Mouse (Mus musculus) central nervous system, embryonic 14 days (tissue): ENCODE measurements around the gene Zmat5. TPM values are rescaled to one million over a fixed set of nuclear protein-coding genes. Genes with fewer than 3 reads are reported as not detected.

Experiments
- polyA plus RNA-seq: library from polyadenylated mRNA; depleted of rRNA; stranded (reverse); fragments of >200 nt; gene quantifications from 2 replicates; pipeline ENCODE4 v1.2.3, GENCODE M21; 2012; rRNA removed

Gene Zmat5
- 48.4 and 56.2 TPM in 2 replicates for polyA plus RNA-seq

DNA sequence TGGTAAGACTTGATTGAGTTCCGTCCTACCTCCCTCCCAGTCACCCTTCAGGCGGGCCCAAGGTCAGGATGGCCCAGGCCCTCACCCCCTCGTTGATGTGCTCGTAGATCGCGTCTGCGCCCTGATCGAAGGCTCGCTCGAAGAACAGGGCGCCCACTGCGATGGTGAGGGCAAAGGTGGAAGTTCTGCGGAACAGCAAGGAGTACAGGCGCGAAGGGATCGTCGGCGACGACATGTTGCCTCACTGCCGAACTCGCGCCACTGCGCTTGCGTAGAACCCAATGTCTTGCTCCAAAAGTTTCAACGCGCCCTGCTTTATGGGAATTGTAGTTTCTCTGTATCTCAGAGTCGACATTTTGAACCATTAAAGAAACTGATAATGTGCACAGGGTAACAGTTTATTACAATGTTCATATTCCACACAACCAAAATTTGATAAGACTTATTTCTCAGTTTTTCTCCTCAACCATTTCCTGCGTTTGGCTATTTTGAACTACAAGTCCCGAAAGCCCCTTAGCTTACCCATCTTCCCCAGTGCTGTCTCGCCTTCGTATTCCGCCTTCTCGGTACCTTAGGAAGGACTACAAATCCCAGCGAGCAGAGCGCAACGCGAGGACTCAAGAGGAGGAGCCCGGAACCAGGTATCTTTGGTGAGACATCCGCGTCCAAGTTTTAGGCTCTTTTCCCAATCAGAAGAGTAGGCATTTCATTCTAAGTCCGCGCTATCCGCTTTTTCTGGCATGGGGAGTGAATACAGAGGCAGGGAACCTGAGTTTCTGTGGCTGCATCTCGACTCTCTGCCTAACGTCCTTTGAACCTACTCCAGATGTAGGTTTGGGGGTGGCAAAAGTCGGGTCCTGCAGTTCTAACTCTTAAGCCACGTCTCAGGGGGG, at the start of gene Zmat5, which contains the start of gene Uqcr10:
TSS of gene Zmat5 (plus strand) at position 607 of the 893 bp plus-strand sequence.
TSS of gene Uqcr10 (minus strand) at position 271 of the 893 bp plus-strand sequence.

DNA sequence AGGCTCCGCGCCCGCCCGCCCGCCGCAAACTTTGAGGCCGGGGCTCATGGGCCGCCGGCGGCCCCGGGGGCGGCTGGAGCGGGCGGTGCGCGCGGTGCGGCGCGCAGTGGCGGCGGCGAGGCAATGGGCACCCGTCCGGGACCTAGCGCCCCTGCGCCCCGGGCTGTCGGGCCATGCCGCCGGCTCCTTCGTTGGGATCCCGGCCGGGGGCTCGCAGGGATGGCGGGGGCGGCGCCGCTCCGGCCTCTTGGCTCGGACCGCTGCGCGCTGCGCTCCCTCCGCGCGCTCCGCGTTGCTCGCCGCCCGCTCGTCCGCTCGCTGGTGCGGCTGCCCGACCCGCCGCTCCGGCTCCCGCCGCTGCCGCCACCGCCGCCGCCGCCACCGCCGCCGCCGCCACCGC, 42.3 kb downstream of the Zmat5 start, which contains the start of gene Cabp7:
TSS of gene Cabp7 (minus strand) at position 46 of the 400 bp plus-strand sequence.

Other genes with a start within 250 kb of the Zmat5 start
- gene Mtmr3, start 109.8 kb upstream of the Zmat5 start, polyA plus RNA-seq = 41.7 and 43.3 TPM in 2 replicates
- gene Gm11032, start 84.6 kb upstream of the Zmat5 start, polyA plus RNA-seq = not detected in 2 replicates
- gene Ascc2, start 66.9 kb upstream of the Zmat5 start, polyA plus RNA-seq = 33.2 and 34.8 TPM in 2 replicates
- 747 and 762 TPM in 2 replicates for gene Uqcr10, start 336 bp upstream of the Zmat5 start, polyA plus RNA-seq
- 3.3 and 4.7 TPM in 2 replicates for gene Cabp7, start 42.1 kb downstream of the Zmat5 start, polyA plus RNA-seq
- gene Nf2, start 144.9 kb downstream of the Zmat5 start, polyA plus RNA-seq = 77.6 and 81.7 TPM in 2 replicates
- gene Nipsnap1, start 169.3 kb downstream of the Zmat5 start, polyA plus RNA-seq = 89.9 and 101 TPM in 2 replicates
- 73.5 and 88.3 TPM in 2 replicates for gene Thoc5, start 190.6 kb downstream of the Zmat5 start, polyA plus RNA-seq
- 2.9 and 3.4 TPM in 2 replicates for gene Nefh, start 243.4 kb downstream of the Zmat5 start, polyA plus RNA-seq